Mouse (Mus musculus): ENCODE measurements around the gene Ksr2.
"Not testable (repeated sequence)": the region's sequence is repeated elsewhere in the genome, so short reads cannot be mapped to it uniquely, and the experiment has no call there.

Ksr2 gene

GRCm38 (mm10) chr5:117620292-117620691 is 206.5 kb downstream of the Ksr2 start:
- no peak for DNase-seq (ENCODE audit: low read depth, low spot score)
- H3K36me3 ChIP-seq (ENCODE audit: control insufficient read depth, insufficient read depth, low read length, poor library complexity, severe bottlenecking), result no peaks in the 10 kb centered on the region
- no peaks in the 10 kb centered on the region for H3K27me3 ChIP-seq (ENCODE audit: control insufficient read depth, insufficient read depth, low read length, poor library complexity, severe bottlenecking)

- Histone ChIP-seq H3K36me3 (ENCODE audit: control insufficient read depth, insufficient read depth, low read length, poor library complexity, severe bottlenecking) (no peaks in the 10 kb centered on the region), H3K27me3 (ENCODE audit: control insufficient read depth, insufficient read depth, low read length, poor library complexity, severe bottlenecking) (no peaks in the 10 kb centered on the region)
- DNase-seq (ENCODE audit: low read depth, low spot score), result no peak
Observed at GRCm38 (mm10) chr5:117622221-117622620, 208.4 kb downstream of the Ksr2 start.

GRCm38 (mm10) chr5:117623206-117623605 is 209.4 kb downstream of the Ksr2 start:
- not testable (repeated sequence) for H3K36me3 ChIP-seq (ENCODE audit: control insufficient read depth, insufficient read depth, low read length, poor library complexity, severe bottlenecking); H3K27me3 ChIP-seq (ENCODE audit: control insufficient read depth, insufficient read depth, low read length, poor library complexity, severe bottlenecking); DNase-seq (ENCODE audit: low read depth, low spot score)

GRCm38 (mm10) chr5:117626907-117627306 is 213.1 kb downstream of the Ksr2 start:
- Histone ChIP-seq H3K27me3 (ENCODE audit: control insufficient read depth, insufficient read depth, low read length, poor library complexity, severe bottlenecking) (no peaks in the 10 kb centered on the region), H3K36me3 (ENCODE audit: control insufficient read depth, insufficient read depth, low read length, poor library complexity, severe bottlenecking) (no peaks in the 10 kb centered on the region)
- DNase-seq (ENCODE audit: low read depth, low spot score), result no peak

GRCm38 (mm10) chr5:117628351-117628750 is 214.6 kb downstream of the Ksr2 start:
- DNase-seq (ENCODE audit: low read depth, low spot score), result no peak
- Histone ChIP-seq H3K27me3 (ENCODE audit: control insufficient read depth, insufficient read depth, low read length, poor library complexity, severe bottlenecking) (no peaks in the 10 kb centered on the region), H3K36me3 (ENCODE audit: control insufficient read depth, insufficient read depth, low read length, poor library complexity, severe bottlenecking) (no peaks in the 10 kb centered on the region)

- DNase-seq (ENCODE audit: low read depth, low spot score), result no peak
- H3K27me3 ChIP-seq (ENCODE audit: control insufficient read depth, insufficient read depth, low read length, poor library complexity, severe bottlenecking), result no peaks in the 10 kb centered on the region
- no peaks in the 10 kb centered on the region for H3K36me3 ChIP-seq (ENCODE audit: control insufficient read depth, insufficient read depth, low read length, poor library complexity, severe bottlenecking)
Observed at GRCm38 (mm10) chr5:117629570-117629969, 215.8 kb downstream of the Ksr2 start.

- no peaks in the 10 kb centered on the region for H3K27me3 ChIP-seq (ENCODE audit: control insufficient read depth, insufficient read depth, low read length, poor library complexity, severe bottlenecking)
- no peak for DNase-seq (ENCODE audit: low read depth, low spot score)
- no peaks in the 10 kb centered on the region for H3K36me3 ChIP-seq (ENCODE audit: control insufficient read depth, insufficient read depth, low read length, poor library complexity, severe bottlenecking)
Observed at GRCm38 (mm10) chr5:117635211-117635610, 221.4 kb downstream of the Ksr2 start.

- no peak for DNase-seq (ENCODE audit: low read depth, low spot score)
- no peaks in the 10 kb centered on the region for H3K27me3 ChIP-seq (ENCODE audit: control insufficient read depth, insufficient read depth, low read length, poor library complexity, severe bottlenecking)
Observed at GRCm38 (mm10) chr5:117635838-117636237, 222.0 kb downstream of the Ksr2 start.

GRCm38 (mm10) chr5:117641585-117641984 is 227.8 kb downstream of the Ksr2 start:
- DNase-seq (ENCODE audit: low read depth, low spot score), result no peak
- Histone ChIP-seq H3K36me3 (ENCODE audit: control insufficient read depth, insufficient read depth, low read length, poor library complexity, severe bottlenecking) (no peaks in the 10 kb centered on the region), H3K27me3 (ENCODE audit: control insufficient read depth, insufficient read depth, low read length, poor library complexity, severe bottlenecking) (no peaks in the 10 kb centered on the region)

More at GRCm38 (mm10) chr5:117635838-117636237, 222.0 kb downstream of the Ksr2 start:
- no peaks in the 10 kb centered on the region for H3K36me3 ChIP-seq (ENCODE audit: control insufficient read depth, insufficient read depth, low read length, poor library complexity, severe bottlenecking)

- H3K27me3 ChIP-seq (ENCODE audit: control insufficient read depth, insufficient read depth, low read length, poor library complexity, severe bottlenecking), result no peaks in the 10 kb centered on the region
- DNase-seq (ENCODE audit: low read depth, low spot score), result no peak
Observed at GRCm38 (mm10) chr5:117651238-117651886, 237.6 kb downstream of the Ksr2 start.

GRCm38 (mm10) chr5:117658641-117659040 is 244.8 kb downstream of the Ksr2 start:
- no peak for DNase-seq (ENCODE audit: low read depth, low spot score)
- Histone ChIP-seq H3K27me3 (ENCODE audit: control insufficient read depth, insufficient read depth, low read length, poor library complexity, severe bottlenecking) (no peaks in the 10 kb centered on the region), H3K36me3 (ENCODE audit: control insufficient read depth, insufficient read depth, low read length, poor library complexity, severe bottlenecking) (no peaks in the 10 kb centered on the region)

More at GRCm38 (mm10) chr5:117651238-117651886, 237.6 kb downstream of the Ksr2 start:
- H3K36me3 ChIP-seq (ENCODE audit: control insufficient read depth, insufficient read depth, low read length, poor library complexity, severe bottlenecking), result no peaks in the 10 kb centered on the region

GRCm38 (mm10) chr5:117659596-117659995 is 245.8 kb downstream of the Ksr2 start:
- DNase-seq (ENCODE audit: low read depth, low spot score), result no peak
- H3K36me3 ChIP-seq (ENCODE audit: control insufficient read depth, insufficient read depth, low read length, poor library complexity, severe bottlenecking), result no peaks in the 10 kb centered on the region

GRCm38 (mm10) chr5:117665181-117665580 is 251.4 kb downstream of the Ksr2 start:
- Histone ChIP-seq H3K27me3 (ENCODE audit: control insufficient read depth, insufficient read depth, low read length, poor library complexity, severe bottlenecking) (no peaks in the 10 kb centered on the region), H3K36me3 (ENCODE audit: control insufficient read depth, insufficient read depth, low read length, poor library complexity, severe bottlenecking) (no peaks in the 10 kb centered on the region)
- no peak for DNase-seq (ENCODE audit: low read depth, low spot score)

More at GRCm38 (mm10) chr5:117659596-117659995, 245.8 kb downstream of the Ksr2 start:
- no peaks in the 10 kb centered on the region for H3K27me3 ChIP-seq (ENCODE audit: control insufficient read depth, insufficient read depth, low read length, poor library complexity, severe bottlenecking)

- H3K27me3 ChIP-seq (ENCODE audit: control insufficient read depth, insufficient read depth, low read length, poor library complexity, severe bottlenecking), result no peaks in the 10 kb centered on the region
- H3K36me3 ChIP-seq (ENCODE audit: control insufficient read depth, insufficient read depth, low read length, poor library complexity, severe bottlenecking), result no peaks in the 10 kb centered on the region
- DNase-seq (ENCODE audit: low read depth, low spot score), result no peak
Observed at GRCm38 (mm10) chr5:117667314-117667713, 253.5 kb downstream of the Ksr2 start.

- Histone ChIP-seq H3K36me3 (ENCODE audit: control insufficient read depth, insufficient read depth, low read length, poor library complexity, severe bottlenecking) (no peaks in the 10 kb centered on the region), H3K27me3 (ENCODE audit: control insufficient read depth, insufficient read depth, low read length, poor library complexity, severe bottlenecking) (no peaks in the 10 kb centered on the region)
- no peak for DNase-seq (ENCODE audit: low read depth, low spot score)
Observed at GRCm38 (mm10) chr5:117669265-117669664, 255.5 kb downstream of the Ksr2 start.

- no peaks in the 10 kb centered on the region for H3K27me3 ChIP-seq (ENCODE audit: control insufficient read depth, insufficient read depth, low read length, poor library complexity, severe bottlenecking)
- DNase-seq (ENCODE audit: low read depth, low spot score), result no peak
- H3K36me3 ChIP-seq (ENCODE audit: control insufficient read depth, insufficient read depth, low read length, poor library complexity, severe bottlenecking), result no peaks in the 10 kb centered on the region
Observed at GRCm38 (mm10) chr5:117669843-117670242, 256.0 kb downstream of the Ksr2 start.

Measured in splenic B cell, adult 2 months (primary cell).